In the genomic region with DNA sequence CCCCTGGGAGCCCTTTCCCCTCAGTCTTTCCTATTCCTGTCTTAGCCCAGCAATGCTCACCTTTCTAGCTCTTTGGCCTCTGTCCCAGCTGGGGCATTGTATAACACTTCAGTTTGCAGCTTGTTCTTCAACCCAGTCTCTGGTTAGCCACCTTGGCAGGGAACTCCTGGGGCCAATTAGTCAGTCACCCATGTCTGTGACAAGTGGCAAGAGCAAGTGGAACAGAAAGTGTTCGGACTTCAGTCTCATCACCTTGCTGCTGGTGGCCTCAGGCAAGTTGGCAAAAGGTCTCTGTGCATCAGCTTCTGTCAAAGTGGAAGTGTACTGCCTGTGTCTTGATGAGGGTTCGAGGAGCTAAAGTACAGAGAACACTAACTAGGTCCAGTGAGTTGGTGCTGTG, we compare ENCODE assay signal across 17 mouse cellular contexts.
"Had no signal": no experiment of that assay in that cellular context is flagged by ENCODE, and none has a peak within 500 bp of the region (broad histone marks: within the 10 kb centered on the region; RNA-seq: fewer than 3 reads in every experiment).

No protein-coding gene starts in this region.

- ATAC-seq: intestine, embryonic 16.5 days; liver, postnatal 0 days; midbrain, embryonic 15.5 days had no signal

- H3K4me1 ChIP-seq: liver, embryonic 13.5 days; megakaryocyte, embryonic 14.5 days; midbrain, embryonic 15.5 days; stomach, embryonic 15.5 days had no signal

- DNase-seq: liver, embryonic 13.5 days; liver, postnatal 0 days; lung, postnatal 14 days; retina, postnatal 1 day; right cerebral cortex, postnatal 4 days; thymus, adult 2 months; thymus, postnatal 36 days had no signal

- H3K4me2 ChIP-seq: limb, embryonic 15.5 days; liver, embryonic 13.5 days; lung, embryonic 15.5 days; midbrain, embryonic 11.5 days; midbrain, embryonic 15.5 days; neural tube, embryonic 13.5 days; stomach, embryonic 15.5 days had no signal

- H3K9me3 ChIP-seq: limb, embryonic 15.5 days; liver, embryonic 13.5 days; lung, embryonic 15.5 days; midbrain, embryonic 15.5 days; neural tube, embryonic 13.5 days; stomach, embryonic 15.5 days had no signal

- H3K27ac ChIP-seq: left cerebral cortex, adult 2 months; limb, embryonic 15.5 days; liver, embryonic 13.5 days; lung, embryonic 15.5 days; macrophage; midbrain, embryonic 15.5 days; stomach, embryonic 15.5 days had no signal

- H3K4me3 ChIP-seq: left cerebral cortex, adult 2 months; limb, embryonic 15.5 days; liver, embryonic 13.5 days; lung, embryonic 15.5 days; megakaryocyte, embryonic 14.5 days; midbrain, embryonic 15.5 days; neural tube, embryonic 13.5 days; stomach, embryonic 15.5 days had no signal

- H3K9ac ChIP-seq: limb, embryonic 15.5 days; liver, embryonic 13.5 days; liver, postnatal 0 days; lung, embryonic 15.5 days; midbrain, embryonic 15.5 days; neural tube, embryonic 13.5 days; stomach, embryonic 15.5 days had no signal

- H3K36me3 ChIP-seq: limb, embryonic 15.5 days; liver, embryonic 13.5 days; lung, embryonic 15.5 days; midbrain, embryonic 15.5 days; neural tube, embryonic 13.5 days; stomach, embryonic 15.5 days had no signal
